Mouse (Mus musculus) right cerebral cortex, adult 18-20 months (tissue): ENCODE measurements around the gene Stxbp1.
A peak's percentile ranks its signal among the peaks of the same experiment; 100 is the strongest.

Experiments used
- DNase-seq: peaks from one replicate; pipeline ENCODE4 v3.0.0; 2022; ENCODE audit warnings: mixed read lengths

Stxbp1 gene

DNA sequence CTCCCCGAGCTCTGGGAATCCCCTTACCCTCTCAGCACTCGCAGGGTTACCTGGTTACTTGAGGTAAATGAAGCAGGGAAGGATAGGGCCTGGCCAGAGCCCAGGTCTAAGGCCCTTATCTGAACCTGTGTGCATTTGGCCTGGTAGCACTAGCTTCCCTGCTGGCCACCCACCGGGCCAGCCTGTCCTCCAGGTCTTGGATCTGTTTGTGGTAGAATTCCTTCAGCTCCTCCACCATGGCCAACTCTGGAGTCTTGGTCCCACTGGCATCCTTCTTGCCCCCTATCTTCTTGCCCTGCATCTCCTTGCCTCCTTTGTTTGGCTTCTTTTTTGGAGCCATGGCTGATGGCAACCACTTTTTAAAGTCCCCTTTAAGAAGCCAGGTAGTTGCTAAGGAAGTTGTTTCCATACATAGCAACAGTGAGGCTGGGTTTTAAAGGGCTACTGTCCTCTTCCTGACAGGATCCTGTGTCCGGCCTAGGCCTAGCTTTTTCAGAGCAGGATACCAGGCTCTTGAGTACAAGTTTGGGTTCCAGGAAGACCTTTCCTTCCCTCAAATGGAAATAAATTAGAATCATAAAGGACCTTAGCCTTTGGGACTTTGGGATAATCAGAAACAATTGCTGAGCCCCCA lies 62.9 kb downstream of the Stxbp1 start, which contains the start of gene Cfap157:
Gene Cfap157 (minus strand): TSS at position 381 of the 634 bp plus-strand sequence.
- no peak for DNase-seq

DNA sequence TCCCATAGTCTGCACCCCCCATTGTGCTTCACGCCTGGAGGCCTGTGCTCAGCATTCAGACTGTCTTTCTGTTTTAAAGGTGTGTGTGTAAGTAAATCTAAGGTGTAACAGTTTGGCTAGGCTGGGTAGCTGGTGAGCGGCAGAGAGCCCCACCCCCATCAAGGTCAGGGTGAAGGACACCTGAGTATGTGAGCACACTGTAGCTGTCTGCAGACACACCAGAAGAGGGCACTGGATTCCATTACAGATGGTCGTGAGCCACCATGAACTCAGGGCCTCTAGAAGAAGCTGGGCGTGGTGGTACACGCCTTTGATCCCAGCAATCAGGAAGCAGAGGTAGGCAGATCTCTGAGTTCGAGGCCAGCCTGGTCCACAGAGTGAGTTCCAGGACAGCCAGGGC lies 65.3 kb downstream of the Stxbp1 start:
- no peak for DNase-seq

DNA sequence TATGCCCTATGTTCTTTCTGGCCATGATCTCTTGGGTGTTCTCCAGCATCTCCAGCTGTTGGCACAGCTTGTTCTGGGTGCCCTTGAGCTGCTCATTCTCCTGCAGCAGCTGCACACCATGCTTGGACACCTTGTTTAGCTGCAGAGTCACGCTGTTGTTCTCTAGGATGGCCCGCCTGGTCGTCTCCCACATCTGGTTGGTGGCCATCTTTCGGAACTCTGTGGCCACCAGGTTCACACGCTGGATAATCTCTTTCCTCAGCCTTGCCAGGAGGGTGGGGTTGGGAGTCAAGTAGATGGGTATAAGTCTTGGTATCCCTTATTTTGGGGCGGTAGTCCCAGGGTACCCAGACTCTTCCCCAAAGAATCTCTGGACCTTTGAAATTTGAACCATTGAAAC lies 67.3 kb downstream of the Stxbp1 start:
- no peak for DNase-seq

DNA sequence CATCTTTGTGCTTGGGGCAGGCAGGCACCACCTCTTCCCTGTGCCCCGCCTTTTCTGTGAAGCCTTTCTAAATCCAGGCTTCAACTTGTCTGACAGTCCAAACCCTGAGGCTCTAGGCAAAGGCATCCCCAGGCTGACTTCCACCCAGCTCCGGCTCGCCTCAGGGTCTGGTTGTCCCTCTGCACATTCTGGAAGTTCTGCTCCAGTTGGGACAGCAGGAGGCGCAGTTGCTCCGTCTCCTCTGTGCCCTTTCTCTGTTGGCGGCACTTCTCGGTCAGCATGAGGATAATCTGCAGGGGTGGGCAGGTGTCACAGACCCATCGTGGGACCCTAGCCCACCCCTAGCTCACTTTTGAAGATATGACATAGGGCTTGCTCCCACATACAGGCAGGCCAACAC lies 67.9 kb downstream of the Stxbp1 start:
- DNase-seq: peak; percentile 58

- DNase-seq: no peak
Measured at GRCm38 (mm10) chr2:32778081-32778480, 69.0 kb downstream of the Stxbp1 start.

- no peak for DNase-seq
Measured at GRCm38 (mm10) chr2:32776192-32776591, 70.9 kb downstream of the Stxbp1 start.

GRCm38 (mm10) chr2:32775359-32776074 lies 71.5 kb downstream of the Stxbp1 start, which contains the start of the genes Ttc16 and Ptrh1:
Gene Ttc16 (minus strand): TSS chr2:32775633.
Gene Ptrh1 (plus strand): TSS chr2:32775786.
- peak; percentile 97 for DNase-seq

GRCm38 (mm10) chr2:32772626-32773279 lies 74.3 kb downstream of the Stxbp1 start:
- no peak for DNase-seq

DNA sequence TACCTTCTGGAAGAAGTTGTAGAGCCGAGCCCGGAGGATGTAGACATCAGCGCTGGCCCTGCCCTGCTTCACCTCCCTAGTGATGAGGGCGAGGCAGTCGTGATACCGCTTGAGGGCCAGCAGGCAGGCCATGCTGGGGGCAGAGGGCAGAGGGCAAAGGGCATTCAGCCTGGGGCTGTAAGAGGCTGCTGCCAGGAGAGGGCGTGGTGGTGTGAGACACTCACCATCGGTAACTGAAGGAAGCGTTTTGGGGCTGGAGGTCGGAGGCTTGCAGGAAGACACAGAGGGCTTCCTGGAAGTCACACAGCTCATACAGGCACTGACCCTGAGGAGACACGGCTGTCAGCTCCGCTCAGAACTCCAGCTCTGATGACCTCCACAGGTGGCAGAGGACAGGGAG lies 75.2 kb downstream of the Stxbp1 start:
- DNase-seq: no peak

GRCm38 (mm10) chr2:32769327-32770085 lies 77.5 kb downstream of the Stxbp1 start:
- no peak for DNase-seq

DNA sequence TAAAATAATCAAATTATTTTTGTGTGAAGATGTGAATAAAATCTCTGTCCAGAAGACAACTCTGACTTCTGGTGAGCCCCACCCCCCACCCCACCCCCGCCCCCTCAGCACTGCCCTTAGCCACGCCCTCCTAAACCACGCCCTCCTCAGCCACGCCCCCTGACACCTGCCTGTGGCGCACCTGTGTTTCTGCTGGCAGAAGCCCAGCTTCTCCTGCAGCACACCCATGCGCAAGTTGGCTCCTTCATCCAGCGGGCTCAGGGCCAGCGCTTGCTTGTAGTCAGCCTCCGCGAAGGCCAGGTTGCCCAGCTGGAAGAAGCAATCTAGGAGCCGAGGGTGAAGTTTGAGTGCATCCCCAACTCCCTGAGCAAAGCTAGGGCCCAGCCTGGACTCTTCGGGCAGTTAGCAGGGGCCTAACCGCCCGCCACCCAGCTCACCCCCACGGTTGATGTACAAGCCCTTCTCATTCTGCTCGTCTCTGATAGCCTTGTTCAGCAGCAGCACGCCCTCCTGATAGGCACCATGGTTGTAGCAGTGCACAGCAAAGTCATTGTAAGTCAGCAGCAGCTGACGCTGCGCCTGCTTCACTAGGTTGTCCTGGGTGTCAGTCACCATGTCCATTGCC lies 78.3 kb downstream of the Stxbp1 start:
- DNase-seq: no peak

DNA sequence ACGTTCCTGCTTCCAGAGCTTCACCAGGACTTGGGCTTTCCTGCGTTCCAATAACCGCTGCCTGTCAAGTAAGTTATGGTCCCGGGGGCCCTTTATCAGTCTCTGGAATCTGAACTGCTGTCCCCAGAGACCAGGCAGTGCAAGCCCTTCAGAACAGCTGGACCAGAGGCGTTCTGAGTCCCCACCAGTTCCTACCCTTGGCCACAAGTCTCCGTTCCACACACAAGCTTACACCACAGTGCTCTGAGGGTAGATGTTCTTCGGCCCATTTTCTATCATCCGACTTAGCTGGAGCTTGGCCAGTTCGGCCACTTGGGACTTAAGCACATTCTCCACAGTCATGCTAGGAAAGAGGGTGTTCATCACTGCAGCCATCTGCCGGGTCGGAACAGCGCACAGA lies 79.8 kb downstream of the Stxbp1 start:
- DNase-seq: no peak

DNA sequence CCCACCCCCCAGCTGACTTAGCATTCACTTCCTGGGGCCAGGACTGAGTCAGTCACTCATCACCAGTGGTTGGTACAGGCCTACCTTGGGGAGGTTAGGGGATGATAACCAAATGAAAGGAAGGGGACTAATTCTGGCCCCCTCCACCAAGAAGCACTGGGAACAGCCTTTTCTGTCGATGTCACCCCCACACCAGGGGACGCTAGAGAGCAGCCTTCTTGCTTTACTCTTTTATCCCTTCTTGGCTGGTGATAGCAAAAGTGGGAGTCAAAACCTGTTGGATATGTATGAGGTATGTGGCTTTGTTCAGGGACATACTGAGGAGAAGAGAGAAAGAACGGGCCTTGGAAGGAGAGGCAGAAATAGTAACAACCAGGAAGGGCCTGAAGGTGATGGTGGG lies 83.7 kb downstream of the Stxbp1 start:
- no peak for DNase-seq

- DNase-seq: no peak
Measured at GRCm38 (mm10) chr2:32761859-32762258, 85.2 kb downstream of the Stxbp1 start.

GRCm38 (mm10) chr2:32761361-32761760 lies 85.7 kb downstream of the Stxbp1 start:
- peak; percentile 49 for DNase-seq

GRCm38 (mm10) chr2:32759001-32759400 lies 88.0 kb downstream of the Stxbp1 start:
- DNase-seq: no peak

GRCm38 (mm10) chr2:32758503-32758902 lies 88.5 kb downstream of the Stxbp1 start:
- DNase-seq: no peak

GRCm38 (mm10) chr2:32757056-32757845 lies 89.8 kb downstream of the Stxbp1 start, which contains the start of gene Tor2a:
Gene Tor2a (plus strand): TSS chr2:32757234.
- peak; percentile 98 for DNase-seq

- no peak for DNase-seq
Measured at GRCm38 (mm10) chr2:32756674-32757055, 90.4 kb downstream of the Stxbp1 start.

GRCm38 (mm10) chr2:32752181-32752580 lies 94.9 kb downstream of the Stxbp1 start:
- no peak for DNase-seq

GRCm38 (mm10) chr2:32751665-32752033 lies 95.4 kb downstream of the Stxbp1 start:
- no peak for DNase-seq
